Mouse (Mus musculus): ENCODE data around the gene Rnh1.

Gene Rnh1

DNA sequence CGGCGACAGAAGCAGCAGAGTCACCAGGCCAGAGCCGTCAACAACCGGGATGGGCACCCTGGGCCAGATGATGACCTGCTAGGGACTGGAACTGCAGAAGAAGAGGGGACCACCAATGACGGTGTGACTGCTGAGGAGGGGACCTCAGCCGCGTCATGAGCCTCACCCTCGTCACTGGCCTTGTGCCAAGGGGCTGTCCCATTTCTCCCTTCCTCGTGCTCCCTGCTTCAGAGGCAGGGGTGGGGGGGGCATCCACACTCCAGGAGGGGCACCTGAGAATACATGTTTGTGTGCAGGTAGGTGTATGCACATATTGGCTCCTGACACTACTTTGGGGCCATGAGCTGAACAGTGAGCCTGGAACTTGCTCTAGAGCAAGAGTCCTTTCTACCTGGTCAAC, 17.3 kb downstream of the Rnh1 start:
- no peak for DNase-seq

- DNase-seq = no peak
These were observed 24.0 kb downstream of the Rnh1 start for GRCm38 (mm10) chr7:141148639-141149038.

DNA sequence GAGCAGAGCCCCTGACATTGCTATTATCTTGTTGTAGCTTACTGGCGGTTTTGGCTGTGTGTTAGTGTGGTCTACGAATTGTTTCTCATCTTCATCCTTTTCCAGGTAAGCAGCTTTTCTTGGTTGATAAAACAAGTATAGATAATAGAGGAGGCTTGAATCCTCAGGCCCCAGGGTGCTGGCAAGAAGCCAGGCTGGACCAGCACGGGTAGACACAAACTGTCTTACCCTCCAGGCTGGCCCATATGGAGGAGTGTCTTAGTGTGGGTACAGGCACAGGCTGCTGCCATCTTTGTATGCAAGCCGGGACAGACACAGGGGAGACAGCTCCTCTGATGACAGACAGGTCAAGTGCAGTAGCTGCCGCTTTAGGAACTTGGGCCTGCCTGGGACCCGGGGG, 25.6 kb downstream of the Rnh1 start:
- no peak for DNase-seq

DNA sequence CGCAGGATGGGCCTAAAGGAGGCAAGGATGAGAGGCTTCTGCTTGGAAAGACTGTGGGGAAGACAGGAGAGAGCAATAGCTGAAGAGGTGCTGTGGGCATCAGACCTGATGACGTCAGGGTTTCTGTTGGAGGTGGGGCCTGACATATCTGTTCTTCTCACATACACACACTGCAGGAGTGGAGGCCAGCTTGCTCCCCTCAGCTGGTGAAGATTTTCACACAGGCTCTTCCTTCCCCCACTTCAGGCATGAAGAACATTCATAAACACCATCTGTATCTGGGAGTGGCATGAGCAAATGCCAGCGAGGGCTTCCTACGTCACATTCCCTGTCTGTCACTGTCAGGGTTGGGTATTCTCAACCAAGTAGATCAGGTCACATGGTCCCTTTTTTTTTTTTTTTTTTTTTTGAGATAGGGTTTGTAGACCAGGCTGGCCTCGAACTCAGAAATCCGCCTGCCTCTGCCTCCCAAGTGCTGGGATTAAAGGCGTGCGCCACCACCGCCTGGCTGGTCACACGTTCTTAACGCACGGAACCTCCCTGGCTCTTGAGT, 26.5 kb downstream of the Rnh1 start:
- DNase-seq = no peak

- DNase-seq = no peak
These were observed 27.3 kb downstream of the Rnh1 start for GRCm38 (mm10) chr7:141145403-141145802.

DNA sequence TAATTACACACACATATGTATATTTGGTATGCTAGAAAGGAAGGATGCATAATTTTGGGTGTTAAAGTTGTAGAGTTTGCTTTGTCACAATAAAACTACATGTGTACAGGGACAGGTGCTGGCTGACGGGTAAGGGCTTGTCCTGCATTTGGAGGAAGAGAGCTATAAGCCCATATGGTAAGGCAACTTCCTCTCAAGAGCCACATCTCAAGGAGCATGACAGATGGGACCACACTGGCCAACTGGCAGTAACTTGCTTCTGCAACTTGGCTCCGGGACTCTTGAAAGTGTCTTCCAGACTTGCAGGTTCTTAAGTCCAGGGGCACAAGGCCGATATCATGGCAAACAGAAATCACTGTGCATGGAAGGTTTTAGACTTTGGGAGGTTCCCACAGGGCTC, 28.0 kb downstream of the Rnh1 start:
- DNase-seq = no peak

DNA sequence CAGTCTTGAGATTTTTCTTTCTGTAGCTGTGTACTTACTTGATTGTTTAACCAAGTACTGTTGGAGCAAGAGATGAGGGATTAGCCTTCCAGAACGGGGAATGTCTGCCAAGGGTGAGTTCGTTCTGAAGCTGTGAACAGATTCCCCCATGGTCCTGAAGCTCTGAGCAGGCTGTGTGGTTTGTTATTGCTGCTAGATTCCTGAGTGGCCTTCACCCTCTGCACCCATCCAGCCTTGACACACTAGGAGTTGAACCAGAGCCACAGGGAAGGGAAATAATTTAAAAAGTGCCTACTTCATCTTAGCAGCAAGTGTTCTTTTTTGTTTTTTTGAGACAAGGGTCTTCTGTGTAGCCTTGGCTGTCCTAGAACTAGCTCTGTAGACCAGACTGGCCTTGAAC, 28.8 kb downstream of the Rnh1 start:
- no peak for DNase-seq

GRCm38 (mm10) chr7:141143112-141143511, 29.5 kb downstream of the Rnh1 start:
- peak; percentile 16 for DNase-seq

DNA sequence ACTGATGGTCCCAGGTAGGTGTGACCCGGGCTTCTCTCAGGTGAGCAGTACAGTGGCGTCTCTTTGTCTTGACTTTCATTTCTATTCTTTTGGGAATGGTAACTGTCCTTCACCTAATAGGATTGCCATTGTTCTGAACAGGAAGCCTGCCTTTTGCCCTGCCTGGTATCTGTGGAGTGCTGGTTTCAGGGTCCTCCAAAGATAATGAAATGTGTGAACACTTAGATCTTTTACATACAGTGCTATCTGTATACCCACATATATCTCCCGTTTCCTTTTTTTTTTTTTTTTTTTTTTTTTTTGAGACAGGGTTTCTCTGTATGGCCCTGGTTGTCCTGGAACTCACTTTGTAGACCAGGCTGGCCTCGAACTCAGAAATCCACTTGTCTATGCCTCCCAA, 31.3 kb downstream of the Rnh1 start:
- no peak for DNase-seq

DNA sequence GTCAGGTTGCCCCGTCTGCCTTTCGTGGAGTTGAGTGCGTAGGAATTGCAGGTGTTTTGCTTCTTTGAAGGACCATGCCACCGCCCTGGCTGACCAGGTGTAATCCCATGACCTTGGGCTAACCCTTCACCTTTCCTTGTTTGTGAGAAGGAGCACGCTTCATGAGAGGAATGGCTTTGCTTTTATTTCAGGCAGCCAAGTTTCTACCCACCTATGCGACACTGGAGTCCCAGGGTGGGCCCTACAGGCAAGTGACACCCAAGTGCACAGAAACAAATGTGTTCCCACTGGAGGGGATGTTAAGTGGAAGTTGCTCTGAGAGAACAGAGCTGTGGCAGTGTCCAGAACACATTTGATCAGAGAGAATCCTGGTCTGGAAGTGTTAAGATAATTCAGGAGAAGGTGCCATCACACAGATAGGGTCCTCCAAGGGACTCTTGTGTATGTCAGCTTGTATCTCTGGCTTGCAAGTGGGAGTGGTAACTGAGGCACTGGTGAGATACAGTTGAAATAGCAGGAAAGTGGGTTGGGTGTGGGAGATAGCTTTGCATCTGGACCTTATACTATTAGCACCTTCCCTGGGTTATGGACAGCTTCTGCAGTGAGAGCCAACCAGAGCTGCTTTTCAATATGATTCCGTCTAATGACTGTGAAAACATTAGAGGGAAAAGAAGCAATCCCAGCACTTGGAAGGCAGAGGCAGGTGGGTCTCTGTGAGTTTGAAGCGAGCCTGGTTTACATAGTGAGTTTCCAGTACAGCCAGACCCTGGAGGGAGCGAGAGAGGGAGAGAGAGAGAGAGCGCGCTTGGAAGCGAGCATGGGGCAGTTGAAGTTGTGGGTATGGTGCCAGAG, 40.5 kb downstream of the Rnh1 start:
- DNase-seq = no peak

DNA sequence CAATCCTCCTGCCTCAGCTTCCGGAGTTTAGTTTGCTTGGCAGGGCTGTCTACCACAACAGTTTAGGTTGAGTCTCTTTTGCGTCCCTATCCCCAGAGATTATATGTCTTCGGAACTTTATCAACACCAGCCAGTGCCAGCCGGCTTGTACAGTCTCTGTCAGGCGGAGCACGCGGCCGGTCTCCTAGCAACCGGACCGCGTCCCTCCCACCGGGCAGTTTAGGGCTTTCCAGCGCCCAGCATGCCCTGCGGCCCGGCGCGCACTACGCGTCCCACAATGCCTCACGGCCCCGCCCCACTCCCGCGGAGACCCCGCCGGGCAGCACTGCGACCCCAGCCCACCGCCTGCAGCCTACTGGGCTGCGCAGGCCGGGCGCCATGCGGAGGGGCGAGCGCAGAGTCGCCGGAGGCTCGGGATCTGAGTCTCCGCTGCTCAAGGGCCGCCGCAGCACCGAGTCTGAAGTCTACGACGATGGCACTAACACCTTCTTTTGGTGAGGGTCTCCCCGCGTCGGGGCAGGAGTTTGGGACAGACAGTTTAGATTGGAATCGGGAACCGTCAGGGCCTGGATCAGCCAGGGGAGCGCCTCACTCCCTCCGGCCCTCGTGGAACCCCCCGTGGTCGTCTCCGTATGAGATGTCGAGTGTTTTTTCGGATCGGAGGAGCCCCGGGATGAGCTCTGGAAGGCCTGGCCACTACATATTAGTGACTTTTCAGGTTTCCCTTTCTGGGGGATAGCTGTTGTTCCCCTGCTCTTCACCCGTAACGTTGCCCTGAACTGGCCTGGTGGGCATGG, 41.4 kb downstream of the Rnh1 start:
- peak; percentile 85 for DNase-seq

- no peak for DNase-seq
These were observed 49.2 kb downstream of the Rnh1 start for GRCm38 (mm10) chr7:141123517-141123856.

- DNase-seq = peak; percentile 72
These were observed 49.8 kb downstream of the Rnh1 start for GRCm38 (mm10) chr7:141122689-141123516.

GRCm38 (mm10) chr7:141122245-141122644, 50.4 kb downstream of the Rnh1 start, which contains the start of gene Ptdss2:
Gene Ptdss2 (plus strand): TSS chr7:141122382.
- DNase-seq = no peak

DNA sequence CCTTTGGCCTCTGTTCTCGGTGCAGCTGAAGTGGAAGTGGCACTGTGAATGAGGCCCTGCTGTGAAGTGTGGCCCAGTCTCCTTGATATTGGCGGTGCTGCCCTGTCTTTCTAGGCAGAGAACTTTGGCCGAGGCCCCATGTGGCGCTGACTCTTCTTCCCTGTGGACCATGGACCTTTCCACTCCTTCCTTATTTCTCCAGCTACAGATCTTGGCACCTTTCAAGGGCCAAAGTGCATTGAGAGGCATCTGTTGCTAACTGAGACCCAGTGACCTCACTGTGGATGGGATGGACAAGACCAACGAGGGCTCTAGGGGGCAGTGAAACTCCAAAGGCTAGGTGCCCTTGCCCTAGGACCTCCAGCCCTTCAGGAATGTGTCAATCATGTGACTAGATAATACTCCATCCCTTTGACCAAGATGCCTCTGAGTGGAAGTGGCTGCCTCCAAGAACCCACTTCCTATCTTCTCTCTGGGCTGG, 51.6 kb downstream of the Rnh1 start:
- no peak for DNase-seq

DNA sequence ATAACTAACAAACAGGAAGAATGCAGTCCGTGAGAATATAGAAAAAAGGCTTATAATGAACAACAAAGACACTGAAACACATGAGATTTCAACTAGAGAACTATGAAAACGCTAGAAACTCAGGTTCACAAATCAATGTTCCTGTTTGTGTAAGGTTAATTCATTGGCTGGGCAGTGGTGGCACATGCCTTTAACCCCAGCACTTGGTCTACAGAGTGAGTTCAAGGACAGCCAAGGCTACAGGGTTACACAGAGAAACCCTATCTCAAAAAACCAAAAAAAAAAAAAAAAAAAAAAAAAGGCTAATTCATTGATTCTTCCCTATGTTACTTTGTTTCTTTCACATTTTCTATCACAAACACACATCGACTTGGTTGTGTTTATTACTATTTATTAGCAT, 52.1 kb downstream of the Rnh1 start:
- DNase-seq = no peak

- DNase-seq = no peak
These were observed 53.2 kb downstream of the Rnh1 start for GRCm38 (mm10) chr7:141119487-141119886.

- DNase-seq = no peak
These were observed 55.0 kb downstream of the Rnh1 start, which contains the start of gene Ano9 for GRCm38 (mm10) chr7:141117636-141118035. Gene Ano9 (minus strand): TSS chr7:141117806.

GRCm38 (mm10) chr7:141115874-141116273, 56.8 kb downstream of the Rnh1 start:
- DNase-seq = no peak

All from right cerebral cortex, postnatal 4 days (tissue).